Comparison of ENCODE assay signal across 8 mouse cellular contexts in genomic region chr7:102266401-102267042, GRCm38 (mm10). TPM values are rescaled to one million over a fixed set of nuclear protein-coding genes. Genes with fewer than 3 reads are reported as not detected.
DNase-seq lines count a peak whose midpoint lies in the region; ATAC-seq and TF ChIP-seq lines count a peak whose summit lies in the region.

No protein-coding gene starts in this region.

- ATAC-seq in heart, embryonic 16.5 days (replicated peaks; ENCODE audit: extremely low read depth, insufficient read depth, low FRiP score): peak; percentile 2; the same call in 1 of the 2 replicates
- ATAC-seq in liver, embryonic 16.5 days (ENCODE audit: low read depth): peak; percentile 2; the same call in 1 of the 2 replicates
- peak; percentile 42 for ATAC-seq in neural tube, embryonic 15.5 days (ENCODE audit: low FRiP score)

- no peak overlapping the region for H3K9ac ChIP-seq in ES-E14 (ENCODE audit: insufficient read depth, low read depth, low read length, poor library complexity, severe bottlenecking)
- H3K9ac ChIP-seq in heart, embryonic 16.5 days (ENCODE audit: low read length): no peak overlapping the region
- H3K9ac ChIP-seq in liver, embryonic 16.5 days (ENCODE audit: low read depth, low read length): peak overlapping the region; percentile 87
- H3K9ac ChIP-seq in neural tube, embryonic 15.5 days (replicated peaks): no peak overlapping the region

- in situ Hi-C loops in ES-E14 (cut with MboI; ENCODE audit: low sequenced_read_pairs in 2 of 2, unreplicated experiment in 2 of 2): no loop called here

- 36% methylated on average over 14 of the region's 14 CpGs for WGBS in heart, embryonic 16.5 days
- WGBS in liver, embryonic 16.5 days (ENCODE audit: insufficient replicate concordance): 8% methylated on average over 14 of the region's 14 CpGs
- 56% methylated on average over 14 of the region's 14 CpGs for WGBS in neural tube, embryonic 15.5 days

- H3K9me3 ChIP-seq in ES-E14 (ENCODE audit: control insufficient read depth, insufficient read depth, low read depth, low read length): no peaks in the 10 kb centered on the region
- no peaks in the 10 kb centered on the region for H3K9me3 ChIP-seq in heart, embryonic 16.5 days (replicated peaks; ENCODE audit: control insufficient read depth, low read length)
- no peaks in the 10 kb centered on the region for H3K9me3 ChIP-seq in liver, embryonic 16.5 days (replicated peaks; ENCODE audit: control insufficient read depth, low read length)
- H3K9me3 ChIP-seq in neural tube, embryonic 15.5 days (replicated peaks): no peaks in the 10 kb centered on the region

- H3K4me3 ChIP-seq in ES-E14 (ENCODE audit: insufficient read depth in 1 of 2, low read depth in 1 of 2, low read length in 2 of 2, poor library complexity in 1 of 2, severe bottlenecking in 1 of 2): peak overlapping the region; percentile 0 to 86; a peak in 3 of 4 replicates
- H3K4me3 ChIP-seq in heart, embryonic 16.5 days (ENCODE audit: low read length): peak overlapping the region; percentile 90
- peak overlapping the region; percentile 90 for H3K4me3 ChIP-seq in liver, embryonic 16.5 days (ENCODE audit: low read depth, low read length)
- H3K4me3 ChIP-seq in neural tube, embryonic 15.5 days (replicated peaks): peak overlapping the region; percentile 81; the same call in 1 of the 2 replicates

- H3K27me3 ChIP-seq in heart, embryonic 16.5 days (ENCODE audit: control insufficient read depth, insufficient read depth, low read length): peaks cover 12% of the 10 kb centered on the region; the same call in 1 of the 2 replicates
- H3K27me3 ChIP-seq in liver, embryonic 16.5 days (ENCODE audit: control insufficient read depth, insufficient read depth, low read depth, low read length): no peaks in the 10 kb centered on the region
- H3K27me3 ChIP-seq in neural tube, embryonic 15.5 days (replicated peaks): no peaks in the 10 kb centered on the region

- peak overlapping the region; percentile 95 for H3K4me2 ChIP-seq in heart, embryonic 16.5 days (ENCODE audit: low read depth, low read length)
- H3K4me2 ChIP-seq in liver, embryonic 16.5 days (ENCODE audit: low read depth, low read length): peak overlapping the region; percentile 92
- H3K4me2 ChIP-seq in neural tube, embryonic 15.5 days: peak overlapping the region; percentile 82

- H3K27ac ChIP-seq in ES-E14 (ENCODE audit: insufficient read depth, low read depth, low read length, poor library complexity, severe bottlenecking): no peak overlapping the region
- no peak overlapping the region for H3K27ac ChIP-seq in heart, embryonic 16.5 days (ENCODE audit: low read length)
- H3K27ac ChIP-seq in liver, embryonic 16.5 days (ENCODE audit: low read length): peak overlapping the region; percentile 94
- no peak overlapping the region for H3K27ac ChIP-seq in neural tube, embryonic 15.5 days (replicated peaks)

- peaks cover 2 to 4% of the 10 kb centered on the region in 2 experiments; a peak in 2 of 4 replicates for H3K4me1 ChIP-seq in ES-E14 (ENCODE audit: control insufficient read depth in 2 of 2, insufficient read depth in 2 of 2, low read length in 2 of 2, poor library complexity in 1 of 2)
- peaks cover 6% of the 10 kb centered on the region; the same call in 1 of the 2 replicates for H3K4me1 ChIP-seq in heart, embryonic 16.5 days (ENCODE audit: control insufficient read depth, insufficient read depth, low read length)
- peaks cover 34% of the 10 kb centered on the region for H3K4me1 ChIP-seq in liver, embryonic 16.5 days (ENCODE audit: control insufficient read depth, low read depth, low read length)
- peaks cover 17% of the 10 kb centered on the region for H3K4me1 ChIP-seq in neural tube, embryonic 15.5 days

- no peaks in the 10 kb centered on the region for H3K36me3 ChIP-seq in ES-E14 (ENCODE audit: control insufficient read depth, insufficient read depth, low read length, poor library complexity, severe bottlenecking)
- no peaks in the 10 kb centered on the region for H3K36me3 ChIP-seq in heart, embryonic 16.5 days (ENCODE audit: control insufficient read depth, insufficient read depth)
- no peaks in the 10 kb centered on the region for H3K36me3 ChIP-seq in liver, embryonic 16.5 days (ENCODE audit: control insufficient read depth, insufficient read depth)
- H3K36me3 ChIP-seq in neural tube, embryonic 15.5 days: no peaks in the 10 kb centered on the region

- intact Hi-C loops in left cerebral cortex, postnatal 14 days (cut with DNase I): loop anchor here (2.0 kb wide), 1 partner anchor 150 kb away; no protein-coding TSS in a partner anchor

- DNase-seq in ES-E14 (ENCODE audit: low read depth, low spot score): no peak
- DNase-seq in c-Kit-positive CD71-positive TER-119-positive erythroid progenitor cells, embryonic 14.5 days (ENCODE audit: low spot score): peak; percentile 68
- DNase-seq in left cerebral cortex, adult 8-10 months (ENCODE audit: low spot score in 2 of 2): no peak
- no peak for DNase-seq in layer of hippocampus, adult 11-12 months (ENCODE audit: low spot score)
- no peak for DNase-seq in left cerebral cortex, postnatal 14 days (ENCODE audit: low spot score in 2 of 2)

TF ChIP-seq in ES-E14, 5 proteins besides CTCF, POLR2A, EP300 and RAD21:
- no peak for TF ChIP-seq ZNF384 (IDR thresholded peaks at IDR 0.05; ENCODE audit: low read depth, low read length)
- no peak for TF ChIP-seq CHD2 (IDR thresholded peaks at IDR 0.05; ENCODE audit: low read depth, low read length)
- TF ChIP-seq ZC3H11A (IDR thresholded peaks at IDR 0.05; ENCODE audit: borderline replicate concordance, low read depth, low read length): no peak

RNA-seq across cellular contexts. Expression of gene Stim1, which starts 1.1 kb away (rescaled TPM):
- 22.4 and 31.3 TPM in 2 replicates for total RNA-seq in ES-E14 (2012; rRNA removed)
- 16.2 and 18.5 TPM in 2 replicates for polyA plus RNA-seq in heart, embryonic 16.5 days (2015; fragmentation: Nextera tagmentation; extraction: Ambion mirVana)
- polyA plus RNA-seq in liver, embryonic 16.5 days (2015; fragmentation: Nextera tagmentation; extraction: Ambion mirVana): 15.8 and 16.2 TPM in 2 replicates
- polyA plus RNA-seq in neural tube, embryonic 15.5 days (2015; fragmentation: Nextera tagmentation; extraction: Ambion mirVana): 13.2 and 17.0 TPM in 2 replicates
- total RNA-seq in left cerebral cortex, adult 8-10 months (2022): 10 to 100 TPM; 87.0 to 97.5 (median 94.7) TPM
- total RNA-seq in left cerebral cortex, postnatal 14 days (2021): 10 to 100 TPM; 84.7 to 88.7 TPM

RNA-seq across cellular contexts. Expression of gene Rhog, which starts 10.7 kb away (rescaled TPM):
- 3.8 and 4.3 TPM in 2 replicates for total RNA-seq in ES-E14 (2012; rRNA removed)
- polyA plus RNA-seq in heart, embryonic 16.5 days (2015; fragmentation: Nextera tagmentation; extraction: Ambion mirVana): 54.1 and 59.6 TPM in 2 replicates
- 49.5 and 56.3 TPM in 2 replicates for polyA plus RNA-seq in liver, embryonic 16.5 days (2015; fragmentation: Nextera tagmentation; extraction: Ambion mirVana)
- 18.4 and 37.9 TPM in 2 replicates for polyA plus RNA-seq in neural tube, embryonic 15.5 days (2015; fragmentation: Nextera tagmentation; extraction: Ambion mirVana)
- 10 to 100 TPM; 34.4 to 46.5 (median 39.2) TPM for total RNA-seq in left cerebral cortex, adult 8-10 months (2022)
- 10 to 100 TPM; 19.5 to 26.0 TPM for total RNA-seq in left cerebral cortex, postnatal 14 days (2021)

RNA-seq across cellular contexts. Expression of gene Pgap2, which starts 56.5 kb away (rescaled TPM):
- total RNA-seq in ES-E14 (2012; rRNA removed): 24.0 and 30.1 TPM in 2 replicates
- 56.4 and 61.6 TPM in 2 replicates for polyA plus RNA-seq in heart, embryonic 16.5 days (2015; fragmentation: Nextera tagmentation; extraction: Ambion mirVana)
- 24.8 and 25.2 TPM in 2 replicates for polyA plus RNA-seq in liver, embryonic 16.5 days (2015; fragmentation: Nextera tagmentation; extraction: Ambion mirVana)
- polyA plus RNA-seq in neural tube, embryonic 15.5 days (2015; fragmentation: Nextera tagmentation; extraction: Ambion mirVana): 57.0 and 62.9 TPM in 2 replicates
- 10 to 100 TPM; 23.7 to 28.9 (median 25.5) TPM for total RNA-seq in left cerebral cortex, adult 8-10 months (2022)
- total RNA-seq in left cerebral cortex, postnatal 14 days (2021): 10 to 100 TPM; 26.3 to 27.6 TPM

RNA-seq across cellular contexts. Expression of gene Nup98, which starts 56.5 kb away (rescaled TPM):
- 50.5 and 59.4 TPM in 2 replicates for total RNA-seq in ES-E14 (2012; rRNA removed)
- 20.7 and 20.8 TPM in 2 replicates for polyA plus RNA-seq in heart, embryonic 16.5 days (2015; fragmentation: Nextera tagmentation; extraction: Ambion mirVana)
- 14.0 and 14.5 TPM in 2 replicates for polyA plus RNA-seq in liver, embryonic 16.5 days (2015; fragmentation: Nextera tagmentation; extraction: Ambion mirVana)
- polyA plus RNA-seq in neural tube, embryonic 15.5 days (2015; fragmentation: Nextera tagmentation; extraction: Ambion mirVana): 18.1 and 21.2 TPM in 2 replicates
- total RNA-seq in left cerebral cortex, adult 8-10 months (2022): 10 to 100 TPM; 40.7 to 43.0 (median 41.7) TPM
- total RNA-seq in left cerebral cortex, postnatal 14 days (2021): 10 to 100 TPM; 32.2 to 37.2 TPM
